8 mouse cellular contexts compared by ENCODE assay signal in genomic region chr12:3550280-3550679, GRCm38 (mm10). TPM values are rescaled to one million over a fixed set of nuclear protein-coding genes. Genes with fewer than 3 reads are reported as not detected.
DNase-seq lines count a peak whose midpoint lies in the region; ATAC-seq and TF ChIP-seq lines count a peak whose summit lies in the region.

No protein-coding gene starts in this region.

- no peak overlapping the region for H3K9ac ChIP-seq in forebrain, embryonic 12.5 days
- no peak overlapping the region for H3K9ac ChIP-seq in liver, embryonic 14.5 days (replicated peaks)

- no peak for ATAC-seq in forebrain, embryonic 12.5 days (ENCODE audit: low FRiP score)
- no peak for ATAC-seq in liver, embryonic 14.5 days (ENCODE audit: insufficient read depth)
- ATAC-seq in erythroblast, adult 5-6 weeks (replicated peaks; ENCODE audit: low FRiP score, poor library complexity, severe bottlenecking): no peak

- H3K36me3 ChIP-seq in forebrain, embryonic 12.5 days (replicated peaks): no peaks in the 10 kb centered on the region
- H3K36me3 ChIP-seq in liver, embryonic 14.5 days (replicated peaks; ENCODE audit: control insufficient read depth, insufficient read depth, low read depth): no peaks in the 10 kb centered on the region

- TF ChIP-seq CTCF in layer of hippocampus, adult 2 months (conservative IDR thresholded peaks at IDR 0.05): peak; percentile 72
- peak; percentile 64 for TF ChIP-seq CTCF in liver, embryonic 14.5 days (IDR thresholded peaks at IDR 0.05; ENCODE audit: low read depth)

- H3K4me3 ChIP-seq in layer of hippocampus, adult 2 months: no peak overlapping the region
- no peak overlapping the region for H3K4me3 ChIP-seq in forebrain, embryonic 12.5 days (replicated peaks)
- peak overlapping the region in 1 of 2 experiments; percentile 40; a peak in 1 of 4 replicates for H3K4me3 ChIP-seq in liver, embryonic 14.5 days (ENCODE audit: insufficient read depth in 1 of 2, low read depth in 2 of 2, low read length in 2 of 2)

- no peak for TF ChIP-seq EP300 in liver, embryonic 14.5 days (IDR thresholded peaks at IDR 0.05; ENCODE audit: low read depth)

- no peaks in the 10 kb centered on the region for H3K9me3 ChIP-seq in forebrain, embryonic 12.5 days
- no peaks in the 10 kb centered on the region for H3K9me3 ChIP-seq in liver, embryonic 14.5 days (ENCODE audit: control insufficient read depth, low read length)

- no peak for DNase-seq in layer of hippocampus, adult 2 months (ENCODE audit: low spot score in 2 of 2)
- no peak for DNase-seq in layer of hippocampus, adult 9-11 months
- DNase-seq in adrenal gland, postnatal 10 days: peak; percentile 70
- DNase-seq in liver, embryonic 14.5 days (ENCODE audit: low read depth in 3 of 3, low spot score in 3 of 3): no peak
- no peak for DNase-seq in frontal cortex, adult 2 months (ENCODE audit: extremely low spot score in 1 of 2, low spot score in 1 of 2)
- DNase-seq in layer of hippocampus, adult 9-10 months (ENCODE audit: low spot score): no peak

- WGBS in forebrain, embryonic 12.5 days: 6% methylated on average over 13 of the region's 13 CpGs
- 12% methylated on average over 13 of the region's 13 CpGs for WGBS in liver, embryonic 14.5 days (ENCODE audit: insufficient replicate concordance)

- H3K4me1 ChIP-seq in forebrain, embryonic 12.5 days: peaks cover 13% of the 10 kb centered on the region
- no peaks in the 10 kb centered on the region for H3K4me1 ChIP-seq in liver, embryonic 14.5 days (replicated peaks; ENCODE audit: control insufficient read depth in 2 of 2, insufficient read depth in 2 of 2, low read length in 1 of 2)

- no peak overlapping the region for H3K27ac ChIP-seq in layer of hippocampus, adult 2 months
- no peak overlapping the region for H3K27ac ChIP-seq in forebrain, embryonic 12.5 days
- no peak overlapping the region for H3K27ac ChIP-seq in liver, embryonic 14.5 days

- H3K27me3 ChIP-seq in forebrain, embryonic 12.5 days: no peaks in the 10 kb centered on the region
- no peaks in the 10 kb centered on the region for H3K27me3 ChIP-seq in liver, embryonic 14.5 days (ENCODE audit: control insufficient read depth, insufficient read depth, low read length)

- H3K4me2 ChIP-seq in forebrain, embryonic 12.5 days: peak overlapping the region; percentile 29
- peak overlapping the region; percentile 11 for H3K4me2 ChIP-seq in liver, embryonic 14.5 days (ENCODE audit: low read depth)

RNA-seq across cellular contexts. Expression of gene Dtnb, which starts 21.9 kb away (rescaled TPM):
- total RNA-seq in layer of hippocampus, adult 2 months (2021): 100 to 1,000 TPM; 127 to 129 TPM
- total RNA-seq in adrenal gland, postnatal 10 days (2021): 10 to 100 TPM; 23.8 to 25.3 TPM
- polyA plus RNA-seq in forebrain, embryonic 12.5 days (2016; fragmentation: Nextera tagmentation; extraction: Ambion mirVana): 30.2 and 41.6 TPM in 2 replicates
- 13.5 and 16.4 TPM in 2 replicates for polyA plus RNA-seq in liver, embryonic 14.5 days (2012; rRNA removed)
- 17.0 and 23.5 TPM in 2 replicates for polyA plus RNA-seq in liver, embryonic 14.5 days (2014; fragmentation: Nextera tagmentation; extraction: Ambion mirVana)
- 125 and 137 TPM in 2 replicates for polyA plus RNA-seq in frontal cortex, adult 2 months (2012; rRNA removed)
- 7.5 and 14.8 TPM in 2 replicates for total RNA-seq in erythroblast, adult 5-6 weeks (2015; ENCODE audit: low replicate concordance)
- 8.3 and 19.0 TPM in 2 replicates for total RNA-seq in erythroblast, adult 5-6 weeks (2017; ENCODE audit: low replicate concordance)

Comparison
In these comparisons a context has a peak if more than half of its experiments do, and no peak if none do; other contexts are left out.
1. RNA of gene Dtnb, which starts 21.9 kb away (total RNA-seq): 127 to 129 TPM in layer of hippocampus, adult 2 months; 23.8 to 25.3 TPM in adrenal gland, postnatal 10 days and 7.5 to 19.0 TPM in erythroblast, adult 5-6 weeks; every median in the first group is over 4 times any median in the second.